Mouse (Mus musculus): ENCODE data around the gene Gfer.
"Not testable (repeated sequence)": the region's sequence is repeated elsewhere in the genome, so short reads cannot be mapped to it uniquely, and the experiment has no call there.

Gfer gene

DNA sequence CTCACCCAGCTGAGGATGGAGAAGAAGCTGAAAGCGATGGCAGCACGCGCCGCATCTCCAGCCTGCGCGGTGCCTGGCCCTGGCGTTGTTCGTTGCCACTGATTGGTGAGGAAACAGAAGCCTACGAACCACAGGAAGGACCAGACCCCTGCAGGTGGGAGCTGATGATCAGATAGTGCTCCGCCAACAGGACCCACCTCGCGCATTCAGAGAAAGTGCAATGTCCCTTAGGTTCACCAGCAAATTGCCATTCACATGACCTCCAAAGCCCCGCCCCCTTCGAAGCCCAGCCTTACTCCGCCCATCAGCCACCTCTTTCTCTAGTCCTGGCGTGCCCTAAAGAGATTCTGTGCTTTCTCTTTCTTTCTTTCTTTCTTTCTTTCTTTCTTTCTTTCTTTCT is 9.4 kb downstream of the Gfer start:
- DNase-seq, result peak; percentile 42

DNA sequence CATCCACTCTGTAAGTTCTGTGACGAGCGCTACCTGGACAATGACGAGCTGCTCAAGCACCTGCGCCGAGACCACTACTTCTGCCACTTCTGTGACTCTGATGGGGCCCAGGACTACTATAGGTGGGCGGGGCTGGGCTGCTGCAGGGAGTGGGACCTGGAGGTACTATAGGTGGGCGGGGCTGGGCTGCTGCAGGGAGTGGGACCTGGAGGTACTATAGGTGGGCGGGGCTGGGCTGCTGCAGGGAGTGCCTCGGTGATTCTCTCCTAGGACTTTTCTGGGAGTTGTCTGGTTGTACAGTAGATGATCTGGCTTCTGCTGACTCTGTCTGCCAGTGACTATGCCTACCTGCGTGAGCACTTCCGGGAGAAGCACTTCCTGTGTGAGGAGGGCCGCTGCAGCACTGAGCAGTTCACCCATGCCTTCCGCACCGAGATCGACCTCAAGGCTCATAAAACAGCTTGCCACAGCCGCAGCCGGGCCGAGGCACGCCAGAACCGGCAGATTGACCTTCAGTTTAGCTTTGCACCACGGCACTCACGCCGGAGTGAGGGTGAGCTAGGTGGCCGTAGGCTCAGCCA is 18.4 kb downstream of the Gfer start:
- DNase-seq, result no peak

GRCm38 (mm10) chr17:24676877-24677276 is 19.1 kb downstream of the Gfer start:
- DNase-seq, result no peak

- peak; percentile 74 for DNase-seq
Observed at GRCm38 (mm10) chr17:24676187-24676586, 19.8 kb downstream of the Gfer start.

GRCm38 (mm10) chr17:24674277-24674676 is 21.7 kb downstream of the Gfer start:
- DNase-seq, result no peak

- DNase-seq, result no peak
Observed at GRCm38 (mm10) chr17:24672141-24672540, 23.8 kb downstream of the Gfer start.

- DNase-seq, result no peak
Observed at GRCm38 (mm10) chr17:24671346-24671745, 24.6 kb downstream of the Gfer start.

- no peak for DNase-seq
Observed at GRCm38 (mm10) chr17:24670246-24670844, 25.6 kb downstream of the Gfer start.

DNA sequence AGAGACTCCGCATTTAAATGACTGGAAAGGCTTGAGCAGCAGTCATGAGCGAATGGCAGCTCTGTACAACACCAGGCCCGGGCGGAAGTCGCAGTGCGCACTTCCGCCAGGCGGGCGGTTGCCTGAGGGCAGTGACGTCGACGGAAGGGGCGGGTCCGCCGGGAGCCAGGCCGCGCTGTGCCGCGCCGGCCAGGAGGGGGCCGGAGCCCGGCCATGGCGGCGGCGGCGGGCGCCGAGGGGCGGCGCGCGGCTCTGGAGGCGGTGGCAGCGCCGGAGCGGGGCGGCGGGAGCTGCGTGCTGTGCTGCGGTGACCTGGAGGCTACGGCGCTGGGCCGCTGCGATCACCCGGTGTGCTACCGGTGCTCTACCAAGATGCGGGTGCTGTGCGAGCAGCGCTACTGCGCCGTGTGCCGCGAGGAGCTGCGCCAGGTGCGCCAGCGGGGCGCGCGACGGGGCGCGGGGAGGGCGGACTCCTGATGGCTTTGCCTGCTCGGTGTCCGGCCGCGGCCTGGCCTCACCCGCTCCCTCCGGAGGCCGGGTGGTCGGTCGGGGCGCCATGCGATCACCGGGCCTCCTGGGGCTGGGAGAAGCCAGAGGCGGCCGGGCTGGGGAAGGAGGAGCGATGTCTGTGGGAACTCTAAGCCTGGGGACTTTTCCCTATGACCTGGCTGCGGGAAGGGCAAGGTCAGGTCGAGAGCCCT is 26.3 kb downstream of the Gfer start, which contains the start of gene Zfp598:
Gene Zfp598, plus strand, starts transcription at position 143 of the 701 bp plus-strand sequence.
- peak; percentile 97 for DNase-seq

GRCm38 (mm10) chr17:24669214-24669544 is 26.8 kb downstream of the Gfer start:
- not testable (repeated sequence) for DNase-seq

DNA sequence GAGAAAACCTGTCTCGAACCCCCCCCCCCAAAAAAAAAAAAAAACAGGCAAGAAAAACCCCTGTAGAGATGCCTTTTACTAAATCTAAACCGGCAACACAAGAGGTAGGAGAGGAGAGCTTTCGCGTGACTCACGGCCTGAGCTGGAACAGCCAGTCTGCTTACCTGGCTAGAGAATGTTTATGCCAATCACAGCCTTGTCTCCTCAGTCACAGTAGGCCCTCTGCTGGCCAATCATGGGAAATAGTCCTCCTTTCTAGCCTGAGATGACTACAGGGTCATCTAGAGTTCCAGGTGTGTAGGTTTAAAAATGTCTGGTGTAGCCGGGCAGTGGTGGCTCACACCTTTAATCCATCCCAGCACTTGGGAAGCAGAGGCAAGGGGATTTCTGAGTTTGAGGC is 28.5 kb downstream of the Gfer start:
- DNase-seq, result peak; percentile 68

DNA sequence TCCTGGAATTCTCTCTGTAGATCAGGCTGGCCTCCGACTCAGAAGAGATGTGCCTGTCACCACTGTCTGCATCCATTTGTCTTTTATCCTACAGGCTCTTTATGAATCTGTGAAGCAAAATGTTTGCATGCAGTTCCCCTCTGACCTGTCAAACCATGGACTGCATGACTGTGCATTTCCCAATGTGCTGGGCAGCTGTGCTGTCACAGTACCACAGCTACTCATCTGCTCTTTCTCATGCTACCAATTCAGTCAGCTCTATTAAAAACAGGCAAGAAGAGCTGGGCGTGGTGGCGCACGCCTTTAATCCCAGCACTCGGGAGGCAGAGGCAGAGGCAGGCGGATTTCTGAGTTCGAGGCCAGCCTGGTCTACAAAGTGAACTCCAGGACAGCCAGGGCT is 28.9 kb downstream of the Gfer start:
- DNase-seq, result not testable (repeated sequence)

GRCm38 (mm10) chr17:24658017-24658758 is 37.8 kb downstream of the Gfer start, which contains the start of gene Npw:
Gene Npw (minus strand): TSS chr17:24658457.
- no peak for DNase-seq

DNA sequence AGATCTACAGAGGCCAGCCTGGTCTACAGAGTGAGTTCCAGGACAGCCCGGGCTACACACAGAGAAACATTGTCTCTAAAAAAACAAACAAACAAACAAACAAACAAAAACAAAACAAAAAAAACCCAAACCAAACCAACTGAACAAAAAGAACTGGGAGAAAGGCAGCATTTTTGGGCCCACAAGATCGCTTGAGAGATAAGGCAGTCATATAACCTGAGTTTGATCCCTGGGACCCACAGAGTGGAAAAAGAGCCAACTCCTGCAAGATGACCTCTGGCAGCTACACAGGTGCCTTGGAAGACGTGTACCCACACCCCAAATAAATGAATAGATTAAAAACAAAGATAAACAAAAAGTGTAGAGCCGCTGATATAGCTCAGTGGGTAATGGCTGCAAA is 41.0 kb downstream of the Gfer start:
- no peak for DNase-seq

GRCm38 (mm10) chr17:24653967-24654710 is 41.8 kb downstream of the Gfer start:
- peak; percentile 76 for DNase-seq

GRCm38 (mm10) chr17:24651835-24652234 is 44.1 kb downstream of the Gfer start:
- DNase-seq, result no peak

- no peak for DNase-seq
Observed at GRCm38 (mm10) chr17:24650766-24651165, 45.2 kb downstream of the Gfer start.

DNA sequence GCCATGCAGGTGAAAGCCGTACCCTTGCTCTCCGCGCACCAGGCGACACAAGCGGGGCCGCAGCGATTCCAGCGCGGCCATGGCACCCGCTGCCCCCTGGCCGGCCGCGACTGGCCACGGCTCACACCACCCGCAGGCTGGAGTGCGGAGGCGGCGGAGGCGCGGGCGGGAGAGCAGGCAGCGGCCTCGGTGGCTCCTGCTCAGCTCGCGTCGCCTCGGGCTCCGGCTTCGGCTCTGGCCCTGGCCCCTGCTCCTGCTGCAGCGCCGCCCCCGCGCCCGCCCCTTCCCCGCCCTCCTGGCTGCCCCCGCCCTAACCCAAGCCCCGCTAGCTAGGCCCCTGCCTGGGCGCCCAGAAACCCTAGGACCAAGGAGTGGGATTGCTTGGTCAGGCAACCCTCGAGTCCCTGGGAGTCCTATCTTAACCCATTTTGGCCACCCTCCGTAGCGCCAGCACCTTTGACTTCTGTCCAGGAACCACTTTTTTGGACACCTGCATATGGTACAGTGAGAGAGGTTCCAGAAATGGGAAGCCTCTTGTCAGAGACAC is 45.8 kb downstream of the Gfer start, which contains the start of gene Slc9a3r2:
Gene Slc9a3r2, minus strand, starts transcription at position 258 of the 547 bp plus-strand sequence.
- peak; percentile 36 for DNase-seq

DNA sequence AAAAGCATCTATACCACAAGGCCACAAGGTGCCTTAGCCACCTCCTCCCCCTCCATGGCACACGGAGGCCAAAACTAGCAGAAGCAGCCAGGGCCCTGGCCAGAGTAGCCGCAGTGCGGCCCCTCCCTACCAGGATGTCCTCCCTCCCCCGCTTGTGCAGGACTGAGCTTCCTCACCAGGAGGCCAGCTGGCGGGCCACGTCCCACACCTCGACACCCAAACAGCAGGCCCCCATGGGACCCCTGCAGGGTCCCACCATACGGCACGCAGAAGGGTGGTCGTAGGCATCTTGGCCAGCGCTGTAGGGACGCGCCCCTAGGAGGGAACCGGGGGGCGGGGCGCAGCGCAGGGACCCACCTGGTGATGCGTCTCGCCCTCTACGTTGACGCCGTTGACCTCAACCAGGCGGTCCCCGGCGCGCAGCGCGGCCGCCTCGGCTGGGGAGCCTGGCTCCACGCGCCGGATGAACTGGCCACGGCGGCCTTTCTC is 46.3 kb downstream of the Gfer start:
- peak; percentile 20 for DNase-seq

GRCm38 (mm10) chr17:24648731-24649377 is 47.1 kb downstream of the Gfer start:
- no peak for DNase-seq

DNA sequence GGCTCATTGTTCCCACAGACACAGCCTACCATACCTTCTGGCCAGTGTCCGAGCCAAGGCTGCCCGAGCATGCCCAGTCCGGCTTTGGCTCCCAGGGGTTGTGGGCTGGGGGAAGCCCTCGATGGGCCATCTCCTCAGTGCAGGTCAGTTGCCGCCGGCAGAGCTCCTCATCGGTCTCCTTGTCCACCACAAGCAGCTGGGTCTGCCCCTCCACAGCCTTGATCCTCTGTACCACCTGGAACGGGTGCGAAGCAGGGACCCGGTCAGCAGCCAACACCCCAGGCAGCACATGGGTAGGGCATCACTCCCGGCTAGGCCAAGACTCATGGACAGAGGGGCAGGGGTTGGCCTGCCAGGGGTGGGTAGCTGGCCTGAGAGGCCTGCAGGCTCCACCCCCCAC is 48.5 kb downstream of the Gfer start:
- DNase-seq, result no peak

- no peak for DNase-seq
Observed at GRCm38 (mm10) chr17:24646381-24646780, 49.6 kb downstream of the Gfer start.

Data from thymus, postnatal 25 days (tissue).